Mouse (Mus musculus) E14TG2a.4 (cell line): ENCODE data around the gene Psmg1.
"Not testable (repeated sequence)": the region's sequence is repeated elsewhere in the genome, so short reads cannot be mapped to it uniquely, and the experiment has no call there.

Experiments
- H3K27me3 ChIP-seq: 2 replicates; pipeline ENCODE4 v1.6.1; 2014; ENCODE audit warnings: low read length, control low read depth; ENCODE audit not compliant: insufficient read depth
- H3K36me3 ChIP-seq: 2 replicates; pipeline ENCODE4 v1.6.1; 2014; ENCODE audit warnings: low read length, control low read depth; ENCODE audit not compliant: insufficient read depth
- H3K4me1 ChIP-seq: replicated peaks from 2 replicates; pipeline ENCODE4 v1.6.1; 2014; ENCODE audit warnings: low read depth, low read length, control low read depth
- H3K4me3 ChIP-seq: replicated peaks from 2 replicates; pipeline ENCODE4 v1.5.1; 2014; ENCODE audit warnings: mild to moderate bottlenecking, low read length
- H3K9me3 ChIP-seq: 2 replicates; pipeline ENCODE4 v1.6.1; 2014; ENCODE audit warnings: low read length, control low read depth
- CTCF ChIP-seq: conservative IDR thresholded peaks from 2 replicates; pipeline ENCODE4 v1.5.1; 2014; ENCODE audit warnings: low read length
- NANOG ChIP-seq: IDR thresholded peaks from 2 replicates; pipeline ENCODE4 v1.6.1; 2014; ENCODE audit warnings: borderline replicate concordance, low read length, mixed read lengths
- POU5F1 ChIP-seq: IDR thresholded peaks from 2 replicates; pipeline ENCODE4 v1.6.1; 2014; ENCODE audit warnings: low read length, borderline replicate concordance

The Psmg1 gene

GRCm38 (mm10) chr16:95964427-95965023, 26.2 kb downstream of the Psmg1 start:
- Histone ChIP-seq H3K4me1 (peaks cover 47% of the 10 kb centered on the region), H3K9me3 (no peaks in the 10 kb centered on the region), H3K36me3 (no peaks in the 10 kb centered on the region), H3K27me3 (no peaks in the 10 kb centered on the region; the same call in 1 of the 2 replicates), H3K4me3 (no peak overlapping the region)
- no peak for TF ChIP-seq POU5F1
- TF ChIP-seq CTCF = peak; percentile 19; the same call in 1 of the 2 replicates
- TF ChIP-seq NANOG = no peak

GRCm38 (mm10) chr16:95961484-95961883, 29.3 kb downstream of the Psmg1 start:
- peaks cover 67% of the 10 kb centered on the region for H3K4me1 ChIP-seq
- H3K9me3 ChIP-seq, H3K36me3 ChIP-seq, H3K27me3 ChIP-seq, H3K4me3 ChIP-seq: not testable (repeated sequence)
- TF ChIP-seq NANOG = peak; percentile 76

- H3K27me3 ChIP-seq, H3K9me3 ChIP-seq, H3K4me3 ChIP-seq, H3K36me3 ChIP-seq: not testable (repeated sequence)
- H3K4me1 ChIP-seq = peaks cover 72% of the 10 kb centered on the region
Measured at GRCm38 (mm10) chr16:95960689-95961088, 30.1 kb downstream of the Psmg1 start.

GRCm38 (mm10) chr16:95958080-95958479, 32.7 kb downstream of the Psmg1 start:
- no peak overlapping the region for H3K4me3 ChIP-seq
- no peaks in the 10 kb centered on the region for H3K9me3 ChIP-seq
- no peak for TF ChIP-seq NANOG
- TF ChIP-seq POU5F1 = no peak
- TF ChIP-seq CTCF = no peak
- H3K36me3 ChIP-seq = no peaks in the 10 kb centered on the region
- H3K4me1 ChIP-seq = peaks cover 82% of the 10 kb centered on the region
- H3K27me3 ChIP-seq = no peaks in the 10 kb centered on the region

GRCm38 (mm10) chr16:95956618-95957017, 34.1 kb downstream of the Psmg1 start:
- Histone ChIP-seq H3K9me3 (peaks cover 4% of the 10 kb centered on the region), H3K36me3 (no peaks in the 10 kb centered on the region), H3K27me3 (no peaks in the 10 kb centered on the region), H3K4me3 (no peak overlapping the region), H3K4me1 (peaks cover 78% of the 10 kb centered on the region)
- TF ChIP-seq CTCF = peak; percentile 78
- TF ChIP-seq NANOG = no peak

GRCm38 (mm10) chr16:95955716-95956346, 34.9 kb downstream of the Psmg1 start:
- TF ChIP-seq NANOG = no peak
- H3K36me3 ChIP-seq = no peaks in the 10 kb centered on the region
- no peaks in the 10 kb centered on the region for H3K27me3 ChIP-seq
- no peak overlapping the region for H3K4me3 ChIP-seq
- H3K9me3 ChIP-seq = peaks cover 6% of the 10 kb centered on the region
- peaks cover 72% of the 10 kb centered on the region for H3K4me1 ChIP-seq

GRCm38 (mm10) chr16:95954341-95954740, 36.4 kb downstream of the Psmg1 start:
- TF ChIP-seq NANOG (no peak), POU5F1 (no peak), CTCF (no peak)
- Histone ChIP-seq H3K36me3 (no peaks in the 10 kb centered on the region), H3K27me3 (no peaks in the 10 kb centered on the region), H3K4me3 (no peak overlapping the region), H3K9me3 (peaks cover 6% of the 10 kb centered on the region), H3K4me1 (peaks cover 70% of the 10 kb centered on the region)

- H3K9me3 ChIP-seq = peaks cover 6% of the 10 kb centered on the region
- no peaks in the 10 kb centered on the region for H3K36me3 ChIP-seq
- H3K27me3 ChIP-seq = no peaks in the 10 kb centered on the region
- H3K4me1 ChIP-seq = peaks cover 64% of the 10 kb centered on the region
- TF ChIP-seq CTCF = no peak
- peak; percentile 94 for TF ChIP-seq NANOG
- no peak overlapping the region for H3K4me3 ChIP-seq
Measured at GRCm38 (mm10) chr16:95953159-95953650, 37.6 kb downstream of the Psmg1 start.

- Histone ChIP-seq H3K27me3 (peaks cover 3% of the 10 kb centered on the region; the same call in 1 of the 2 replicates), H3K9me3 (peaks cover 6% of the 10 kb centered on the region), H3K4me1 (peaks cover 49% of the 10 kb centered on the region), H3K36me3 (no peaks in the 10 kb centered on the region), H3K4me3 (peak overlapping the region; percentile 50)
- TF ChIP-seq CTCF (no peak), POU5F1 (no peak), NANOG (no peak)
Measured at GRCm38 (mm10) chr16:95951471-95951870, 39.3 kb downstream of the Psmg1 start.
